Mouse (Mus musculus) small intestine, adult 2 months (tissue): ENCODE data around the gene Hras. TPM values are rescaled to one million over a fixed set of nuclear protein-coding genes. Genes with fewer than 3 reads are reported as not detected.

Source experiments
- H3K27ac ChIP-seq: fragments of 200-500 bp; 2 replicates; pipeline ENCODE4 v1.5.1; 2012; ENCODE audit warnings: low read depth, low read length, control low read depth, inconsistent platforms; ENCODE audit not compliant: insufficient read depth
- H3K27me3 ChIP-seq: fragments of 200-500 bp; 2 replicates; pipeline ENCODE4 v1.6.1; 2012; ENCODE audit warnings: mild to moderate bottlenecking, moderate library complexity, low read length, inconsistent platforms; ENCODE audit not compliant: control insufficient read depth, insufficient read depth
- H3K36me3 ChIP-seq: fragments of 200-500 bp; 2 replicates; pipeline ENCODE4 v1.6.1; 2012; ENCODE audit warnings: mild to moderate bottlenecking, low read length, control low read depth, inconsistent platforms; ENCODE audit not compliant: control insufficient read depth, insufficient read depth
- H3K4me1 ChIP-seq: fragments of 200-500 bp; 2 replicates; pipeline ENCODE4 v1.6.1; 2012; ENCODE audit warnings: low read length, inconsistent platforms, mixed read lengths; ENCODE audit not compliant: control insufficient read depth, insufficient read depth, insufficient read length
- H3K4me3 ChIP-seq: fragments of 200-500 bp; 2 replicates; pipeline ENCODE4 v1.5.1; 2012; ENCODE audit warnings: low read depth, mild to moderate bottlenecking, control low read depth, inconsistent platforms, low read length, moderate library complexity
- CTCF ChIP-seq: fragments of 200-500 bp; IDR thresholded peaks from 2 replicates; pipeline ENCODE4 v1.5.1; 2012; ENCODE audit warnings: low read depth, mild to moderate bottlenecking, control low read depth, inconsistent platforms, low read length, moderate library complexity, mixed read lengths; ENCODE audit not compliant: insufficient replicate concordance, insufficient read length; ENCODE audit errors: extremely low read depth
- POLR2A ChIP-seq: fragments of 200-500 bp; IDR thresholded peaks from 2 replicates; pipeline ENCODE4 v1.6.1; 2012; ENCODE audit warnings: low read depth, mild to moderate bottlenecking, control low read depth, inconsistent platforms, low read length, moderate library complexity
- WGBS: fragments of 180-500 bp; shearing (Covaris S2); methylation state at CpG from one replicate; pipeline ENCODE4 v1.1.7; 2018; 5-methylcytosine and 5-hydroxymethylcytosine counted together
- polyA plus RNA-seq: library from polyadenylated mRNA; depleted of rRNA; stranded (reverse); fragments of >200 nt; gene quantifications from 2 replicates; pipeline ENCODE4 v1.2.3, GENCODE M21; 2012

The Hras gene
- polyA plus RNA-seq, 1 experiment, result 67.1 TPM

- 92% methylated on average over 11 of the region's 11 CpGs for WGBS
- peaks cover 24% of the 10 kb centered on the region for H3K4me1 ChIP-seq
- H3K36me3 ChIP-seq, result peaks cover 13% of the 10 kb centered on the region
- no peak within 1 kb of the TSS for H3K27ac ChIP-seq
- no peak for TF ChIP-seq CTCF
- TF ChIP-seq POLR2A, result no peak
- no peaks in the 10 kb centered on the region for H3K27me3 ChIP-seq
- peak within 1 kb of the TSS; percentile 71 for H3K4me3 ChIP-seq
These were observed 19.9 kb upstream of the Hras start, which contains the start of gene Lmntd2 for GRCm38 (mm10) chr7:141213605-141214235. TSS of gene Lmntd2 (minus strand) at chr7:141214080.

- H3K4me1 ChIP-seq, result peaks cover 19% of the 10 kb centered on the region
- no peak overlapping the region for H3K4me3 ChIP-seq
- peaks cover 8% of the 10 kb centered on the region for H3K36me3 ChIP-seq
- TF ChIP-seq CTCF (no peak), POLR2A (no peak)
- 92% methylated on average over 3 of the region's 3 CpGs for WGBS
- no peak overlapping the region for H3K27ac ChIP-seq
- H3K27me3 ChIP-seq, result no peaks in the 10 kb centered on the region
These were observed 19.3 kb upstream of the Hras start for GRCm38 (mm10) chr7:141213133-141213532.

GRCm38 (mm10) chr7:141210606-141211131, 16.9 kb upstream of the Hras start:
- Histone ChIP-seq H3K36me3 (no peaks in the 10 kb centered on the region), H3K27ac (no peak overlapping the region), H3K4me3 (no peak overlapping the region), H3K4me1 (peaks cover 6% of the 10 kb centered on the region), H3K27me3 (no peaks in the 10 kb centered on the region)
- TF ChIP-seq POLR2A (no peak), CTCF (no peak)
- whole genome bisulfite sequencing, result 82% methylated on average over 14 of the region's 14 CpGs

- Histone ChIP-seq H3K27me3 (no peaks in the 10 kb centered on the region), H3K4me3 (no peak overlapping the region), H3K27ac (no peak overlapping the region), H3K4me1 (peaks cover 5% of the 10 kb centered on the region), H3K36me3 (no peaks in the 10 kb centered on the region)
- TF ChIP-seq CTCF (no peak), POLR2A (no peak)
- WGBS, result 76% methylated on average over 12 of the region's 12 CpGs
These were observed 16.3 kb upstream of the Hras start for GRCm38 (mm10) chr7:141210137-141210536.

- H3K27ac ChIP-seq, result no peak overlapping the region
- H3K27me3 ChIP-seq, result no peaks in the 10 kb centered on the region
- H3K36me3 ChIP-seq, result no peaks in the 10 kb centered on the region
- 84% methylated on average over 3 of the region's 3 CpGs for WGBS
- no peak overlapping the region for H3K4me3 ChIP-seq
- TF ChIP-seq CTCF (no peak), POLR2A (no peak)
- no peaks in the 10 kb centered on the region for H3K4me1 ChIP-seq
These were observed 15.7 kb upstream of the Hras start for GRCm38 (mm10) chr7:141209526-141209925.

- no peaks in the 10 kb centered on the region for H3K36me3 ChIP-seq
- 94% methylated on average over 18 of the region's 18 CpGs for WGBS
- no peak for TF ChIP-seq POLR2A
- TF ChIP-seq CTCF, result no peak
- H3K27me3 ChIP-seq, result no peaks in the 10 kb centered on the region
- H3K27ac ChIP-seq, result no peak overlapping the region
- H3K4me3 ChIP-seq, result no peak overlapping the region
- no peaks in the 10 kb centered on the region for H3K4me1 ChIP-seq
These were observed 12.6 kb upstream of the Hras start for GRCm38 (mm10) chr7:141206182-141206937.

- H3K36me3 ChIP-seq, result no peaks in the 10 kb centered on the region
- H3K4me1 ChIP-seq, result no peaks in the 10 kb centered on the region
- no peaks in the 10 kb centered on the region for H3K27me3 ChIP-seq
- WGBS, result 95% methylated on average over 5 of the region's 5 CpGs
- no peak overlapping the region for H3K27ac ChIP-seq
- no peak overlapping the region for H3K4me3 ChIP-seq
- no peak for TF ChIP-seq CTCF
- no peak for TF ChIP-seq POLR2A
These were observed 11.7 kb upstream of the Hras start for GRCm38 (mm10) chr7:141205504-141205903.
